Mouse (Mus musculus) embryonic fibroblast, embryonic 13.5 days (primary cell): ENCODE data around the gene Ikzf4.

ENCODE experiments used
- CTCF ChIP-seq: IDR thresholded peaks from 2 replicates; pipeline ENCODE4 v1.5.1; 2011; ENCODE audit warnings: mild to moderate bottlenecking, control low read depth, low read length, moderate library complexity, borderline replicate concordance; ENCODE audit not compliant: insufficient read depth
- POLR2A ChIP-seq: IDR thresholded peaks from 2 replicates; pipeline ENCODE4 v1.6.1; 2011; ENCODE audit warnings: low read depth, mild to moderate bottlenecking, control low read depth, low read length, moderate library complexity

DNA sequence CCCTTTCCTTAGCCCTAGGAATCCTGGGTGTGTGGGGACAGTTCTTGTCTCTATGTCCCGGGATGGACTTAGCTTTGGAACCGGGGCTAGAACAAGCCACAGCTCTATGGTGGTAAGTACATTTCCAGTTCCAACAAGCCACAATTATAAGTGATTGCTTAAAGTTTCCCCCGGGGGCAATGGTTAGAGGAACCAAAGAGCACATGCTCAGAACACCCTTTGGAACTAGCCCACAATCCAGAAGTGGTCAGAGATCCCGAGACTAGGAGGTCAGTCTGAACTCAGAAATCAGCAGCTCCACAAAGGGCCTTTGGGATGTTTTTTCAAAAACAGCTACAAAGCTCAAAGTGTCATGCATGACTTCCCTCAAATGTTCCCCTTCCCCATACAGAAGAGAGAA, 8.1 kb upstream of the Ikzf4 start:
- TF ChIP-seq CTCF (no peak), POLR2A (no peak)
